Mouse (Mus musculus) gastrocnemius, postnatal 14 days (tissue): Measurements from ENCODE around the gene Csmd2. TPM values are rescaled to one million over a fixed set of nuclear protein-coding genes. Genes with fewer than 3 reads are reported as not detected.

ENCODE experiments used
- DNase-seq: peaks from one replicate; pipeline ENCODE4 v3.0.0; 2021; ENCODE audit warnings: mixed read lengths
- intact Hi-C: fragments of 180-260 bp; cut with DNase I; formaldehyde crosslinking; loops from one replicate; pipeline ENCODE4 v1.15.1; 2025; ENCODE audit warnings: low total_unique reads
- total RNA-seq, 2 experiments: library from RNA; stranded (reverse); gene quantifications; 2 replicates each; pipeline ENCODE4 v1.2.3; 2021

The Csmd2 gene
- total RNA-seq, 2 experiments from 2014 or later: 0.08 to 0.18 TPM

- no peak for DNase-seq
- intact Hi-C loops: no loop called here
Observed at GRCm38 (mm10) chr4:128285009-128285408, 297.4 kb downstream of the Csmd2 start.

GRCm38 (mm10) chr4:128288095-128288494 lies 300.4 kb downstream of the Csmd2 start:
- no peak for DNase-seq
- intact Hi-C loops: no loop called here

DNA sequence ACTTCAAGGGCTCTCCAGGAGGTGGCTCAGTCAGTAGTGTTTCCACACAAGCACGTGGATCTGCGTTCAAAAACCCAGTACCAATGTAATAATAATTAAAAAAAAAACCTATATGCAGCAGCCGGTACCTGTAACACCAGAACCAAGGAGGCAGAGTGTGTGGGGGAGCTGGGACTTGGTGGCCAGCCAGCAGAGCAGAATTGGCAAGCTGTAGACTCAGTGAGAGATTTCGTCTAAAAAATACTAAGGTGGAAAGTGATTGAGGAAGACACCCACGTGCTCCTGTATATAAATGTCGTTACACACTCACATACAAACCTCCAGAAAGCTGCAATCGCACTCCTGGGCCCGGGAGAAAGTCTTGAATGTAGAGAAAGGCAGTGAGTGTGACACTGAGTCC lies 316.4 kb downstream of the Csmd2 start:
- DNase-seq: no peak
- intact Hi-C loops: no loop called here

DNA sequence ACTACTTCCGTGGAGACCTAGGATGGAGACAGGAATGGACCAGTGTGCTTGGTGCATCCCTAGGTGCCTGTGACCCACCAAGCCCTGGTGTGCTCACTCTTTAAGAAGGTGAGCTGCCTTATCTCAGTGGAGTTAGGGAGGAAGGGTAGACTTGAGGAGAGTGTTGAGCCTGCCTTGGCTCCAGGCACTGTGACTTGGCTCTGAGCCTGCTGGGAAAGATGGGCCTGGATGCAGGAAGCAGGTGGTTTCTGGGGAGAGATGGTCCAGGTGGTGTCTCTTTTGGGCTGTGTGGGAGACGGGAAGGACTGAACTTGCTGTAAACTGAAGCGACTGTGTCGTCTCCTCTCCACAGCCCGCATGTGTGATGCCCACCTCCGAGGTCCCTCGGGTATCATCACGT lies 318.4 kb downstream of the Csmd2 start:
- no peak for DNase-seq
- intact Hi-C loops: no loop called here

DNA sequence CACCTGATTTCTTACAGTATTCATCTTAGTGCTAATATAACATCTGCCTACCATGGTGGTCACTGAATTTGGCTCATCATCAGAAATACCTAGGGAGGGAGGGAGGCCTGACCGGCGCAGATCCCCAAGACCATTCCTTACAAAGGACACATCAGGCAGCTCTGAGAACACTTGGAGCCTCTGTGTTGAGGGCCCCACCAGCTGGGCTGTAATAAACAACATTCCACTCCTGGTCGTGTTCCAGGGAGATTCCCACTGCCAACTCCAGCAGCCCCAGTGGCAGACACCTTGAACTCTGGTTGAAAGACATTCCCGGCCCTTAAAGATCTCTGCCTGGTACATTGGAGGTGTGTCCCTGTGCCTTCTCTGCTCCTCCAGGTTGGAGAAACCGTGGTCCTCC lies 327.7 kb downstream of the Csmd2 start:
- intact Hi-C loops: no loop called here
- DNase-seq: no peak

DNA sequence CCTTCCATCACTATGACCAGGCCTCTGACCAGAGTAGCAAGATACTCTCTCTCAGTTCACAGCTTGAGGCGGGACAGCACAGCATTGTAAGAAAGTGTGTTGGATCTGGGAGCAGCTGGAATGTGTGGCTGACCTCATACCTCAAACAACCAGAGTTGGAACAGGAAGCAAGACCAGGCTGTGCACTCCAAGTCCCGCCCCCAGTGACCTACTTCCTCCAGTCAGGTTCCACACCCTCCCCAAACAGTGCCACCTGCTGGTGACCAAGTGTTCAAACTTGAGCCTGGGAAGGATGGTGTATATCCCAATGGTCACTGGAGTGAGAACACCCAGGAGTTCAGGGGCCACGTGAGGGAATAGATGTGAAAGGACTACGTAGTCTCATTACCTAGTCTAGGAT lies 330.3 kb downstream of the Csmd2 start:
- intact Hi-C loops: no loop called here
- DNase-seq: no peak

- no peak for DNase-seq
- intact Hi-C loops: no loop called here
Observed at GRCm38 (mm10) chr4:128325511-128325910, 337.9 kb downstream of the Csmd2 start.

DNA sequence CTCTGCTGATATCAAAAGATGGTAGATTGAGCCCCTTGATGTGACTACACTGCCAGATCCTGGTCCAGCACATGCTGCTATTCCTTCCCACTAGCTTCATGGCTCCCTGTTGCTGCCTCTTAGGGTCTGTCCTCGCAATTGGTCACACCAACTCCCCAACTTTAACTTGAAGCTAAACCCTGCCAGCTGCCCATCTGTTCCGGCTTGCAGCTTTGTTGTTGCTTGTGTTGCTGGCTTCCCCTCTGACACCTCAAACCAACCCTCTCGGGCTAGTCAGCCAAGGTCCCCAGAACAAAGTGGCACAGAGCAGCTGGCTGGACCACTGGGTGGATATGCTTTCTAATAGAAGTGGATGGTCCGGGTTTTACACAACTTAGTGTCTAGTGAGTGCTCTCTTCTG lies 339.1 kb downstream of the Csmd2 start:
- no peak for DNase-seq
- intact Hi-C loops: no loop called here

- intact Hi-C loops: no loop called here
- DNase-seq: no peak
Observed at GRCm38 (mm10) chr4:128327421-128327820, 339.8 kb downstream of the Csmd2 start.

DNA sequence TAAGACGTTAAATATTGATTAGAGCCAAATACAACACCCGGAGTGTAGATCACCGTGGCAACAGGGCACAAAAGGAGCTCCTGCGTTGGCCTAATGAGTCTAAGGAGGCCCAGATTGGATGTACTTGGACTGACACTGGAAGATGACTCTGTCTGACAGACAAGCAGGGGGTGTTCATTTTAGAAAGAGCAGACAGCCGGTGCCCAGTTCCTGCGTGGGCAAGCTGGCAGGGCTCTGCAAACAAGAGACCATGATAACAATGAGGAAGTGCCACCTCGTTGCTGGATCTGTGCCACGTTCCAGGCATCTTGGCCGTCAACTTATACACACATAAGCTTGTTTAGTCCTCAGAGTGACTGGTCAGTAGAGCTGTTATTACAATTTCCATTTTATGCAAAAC lies 342.9 kb downstream of the Csmd2 start:
- DNase-seq: no peak
- intact Hi-C loops: no loop called here

- intact Hi-C loops: no loop called here
- DNase-seq: no peak
Observed at GRCm38 (mm10) chr4:128340457-128340856, 352.8 kb downstream of the Csmd2 start.

- DNase-seq: no peak
- intact Hi-C loops: no loop called here
Observed at GRCm38 (mm10) chr4:128341315-128341714, 353.7 kb downstream of the Csmd2 start.

DNA sequence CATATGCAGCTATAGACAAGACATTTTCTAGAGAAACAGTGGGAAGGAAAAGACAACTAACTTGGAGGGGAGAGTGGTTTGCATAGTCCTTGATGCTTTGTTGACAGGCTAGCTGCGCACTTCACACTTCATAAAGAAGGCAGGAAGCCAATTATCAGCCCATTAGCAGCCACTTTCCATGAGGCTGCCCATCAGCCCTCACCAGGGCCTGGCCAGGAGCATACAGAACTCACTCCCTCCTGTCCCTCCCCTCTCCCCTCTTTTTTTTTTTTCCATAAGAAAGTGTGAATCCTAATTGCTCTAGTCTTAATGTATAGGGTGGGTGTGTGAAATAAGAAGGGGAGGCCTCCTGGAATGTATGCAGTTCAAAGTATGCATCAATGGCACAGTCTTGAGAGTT lies 354.6 kb downstream of the Csmd2 start:
- no peak for DNase-seq
- intact Hi-C loops: no loop called here

GRCm38 (mm10) chr4:128358751-128359150 lies 371.1 kb downstream of the Csmd2 start:
- intact Hi-C loops: no loop called here
- no peak for DNase-seq

DNA sequence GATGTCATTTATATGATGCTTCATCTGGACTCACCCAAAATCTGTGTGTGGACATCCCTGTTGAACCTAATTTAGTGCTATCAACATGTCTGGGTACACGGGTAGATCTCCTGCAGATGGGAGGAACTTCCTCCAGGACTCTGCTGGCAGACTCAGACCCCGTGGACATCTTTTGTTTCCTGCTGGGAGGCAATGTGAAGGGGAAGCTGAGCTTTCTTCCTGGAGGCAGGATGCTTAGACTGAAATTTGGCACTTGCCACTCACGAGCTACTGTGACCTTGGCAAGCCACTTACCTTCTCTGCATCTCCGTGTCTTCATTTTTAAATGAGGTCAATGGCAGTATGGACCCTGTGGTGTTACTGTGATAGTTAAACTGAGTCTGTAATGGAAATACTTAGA lies 378.2 kb downstream of the Csmd2 start:
- intact Hi-C loops: no loop called here
- no peak for DNase-seq

GRCm38 (mm10) chr4:128368088-128368487 lies 380.4 kb downstream of the Csmd2 start:
- DNase-seq: no peak
- intact Hi-C loops: no loop called here

GRCm38 (mm10) chr4:128371766-128372165 lies 384.1 kb downstream of the Csmd2 start:
- intact Hi-C loops: no loop called here
- no peak for DNase-seq

DNA sequence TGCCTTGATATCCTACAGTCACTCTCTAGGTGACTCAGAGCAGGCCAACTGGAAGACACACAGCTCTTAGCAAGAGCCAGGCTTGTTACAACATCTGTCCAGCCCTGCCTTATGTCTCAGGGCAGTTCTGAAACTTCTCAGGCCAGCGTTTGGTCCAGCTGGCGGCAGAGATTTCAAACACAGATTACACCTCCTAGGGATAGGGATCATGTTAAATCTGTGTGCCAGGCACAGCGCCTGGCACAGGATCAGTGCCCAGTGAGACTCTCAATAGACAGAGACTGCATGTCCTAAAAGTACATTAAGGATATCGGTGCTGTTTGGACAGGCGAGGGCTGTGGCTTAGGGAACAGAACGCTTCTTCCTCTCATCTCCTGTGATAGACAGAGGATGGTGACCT lies 385.5 kb downstream of the Csmd2 start:
- DNase-seq: no peak
- intact Hi-C loops: no loop called here

DNA sequence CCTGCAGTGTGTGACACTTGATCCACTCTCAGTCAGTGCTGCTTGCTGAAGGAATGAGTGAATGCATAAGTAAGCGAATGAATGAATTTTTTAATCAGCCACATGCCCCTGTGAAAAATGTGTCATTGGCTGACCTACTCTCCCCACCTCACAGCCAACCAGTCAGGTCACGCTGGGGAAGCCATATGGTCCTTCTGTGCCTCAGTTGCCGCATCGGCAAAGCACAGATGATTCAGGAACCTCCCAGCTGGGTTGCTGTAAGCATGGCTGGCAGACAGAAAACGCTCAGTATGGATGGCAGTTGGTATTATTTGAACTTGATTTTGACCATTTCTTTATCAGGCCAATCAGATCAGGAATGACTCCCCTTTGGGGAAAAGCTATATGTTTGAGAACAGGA lies 386.4 kb downstream of the Csmd2 start:
- intact Hi-C loops: no loop called here
- no peak for DNase-seq

GRCm38 (mm10) chr4:128378946-128379345 lies 391.3 kb downstream of the Csmd2 start:
- intact Hi-C loops: no loop called here
- no peak for DNase-seq

- intact Hi-C loops: no loop called here
- no peak for DNase-seq
Observed at GRCm38 (mm10) chr4:128381331-128381730, 393.7 kb downstream of the Csmd2 start.

DNA sequence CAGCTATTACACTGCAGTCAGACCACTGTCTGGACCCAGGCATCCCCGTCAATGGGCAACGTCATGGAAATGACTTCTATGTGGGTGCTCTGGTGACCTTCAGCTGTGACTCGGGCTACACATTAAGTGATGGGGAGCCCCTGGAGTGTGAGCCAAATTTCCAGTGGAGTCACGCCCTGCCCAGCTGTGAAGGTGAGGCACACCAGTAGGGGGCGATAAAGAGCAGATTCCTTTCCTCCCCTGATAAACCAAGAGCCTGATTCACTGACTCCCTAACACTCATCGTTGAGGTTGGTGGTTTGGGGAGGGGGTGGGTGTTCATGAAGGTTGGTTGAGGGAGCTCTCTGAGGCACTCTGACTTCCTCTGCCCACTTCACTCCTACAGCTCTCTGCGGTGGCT lies 396.1 kb downstream of the Csmd2 start:
- no peak for DNase-seq
- intact Hi-C loops: no loop called here

DNA sequence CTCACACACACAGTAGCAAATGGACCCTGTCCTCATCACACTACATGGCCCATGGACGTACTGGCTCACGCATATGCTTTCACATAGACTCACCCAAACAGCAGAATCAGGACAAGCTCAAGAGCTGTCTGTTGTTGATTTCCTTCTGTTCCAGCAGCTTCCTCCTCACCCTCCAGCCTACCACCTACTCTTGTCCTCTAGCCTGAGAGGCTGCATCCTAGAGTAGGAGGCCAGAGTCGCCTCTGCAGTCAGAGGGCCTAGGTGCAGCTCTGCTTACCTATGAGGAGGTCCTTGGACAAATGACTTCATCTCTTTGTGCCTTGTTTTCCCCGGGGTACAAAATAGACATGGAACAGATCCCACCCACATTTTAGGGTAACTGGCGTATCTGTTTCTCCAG lies 403.8 kb downstream of the Csmd2 start:
- DNase-seq: no peak
- intact Hi-C loops: no loop called here
